Mouse (Mus musculus) layer of hippocampus, adult 18-20 months (tissue): ENCODE data around the gene Gpc1. TPM values are rescaled to one million over a fixed set of nuclear protein-coding genes. Genes with fewer than 3 reads are reported as not detected.

Experiments
- DNase-seq, 2 experiments: peaks; one replicate each; pipeline ENCODE4 v3.0.0; 2022; ENCODE audit warnings: low spot score in 2 of 2
- total RNA-seq, 2 experiments: library from RNA; stranded (reverse); gene quantifications; 2 replicates each; pipeline ENCODE4 v1.2.3; 2021

The Gpc1 gene
- total RNA-seq, 2 experiments from 2014 or later, result 136 to 139 TPM

DNA sequence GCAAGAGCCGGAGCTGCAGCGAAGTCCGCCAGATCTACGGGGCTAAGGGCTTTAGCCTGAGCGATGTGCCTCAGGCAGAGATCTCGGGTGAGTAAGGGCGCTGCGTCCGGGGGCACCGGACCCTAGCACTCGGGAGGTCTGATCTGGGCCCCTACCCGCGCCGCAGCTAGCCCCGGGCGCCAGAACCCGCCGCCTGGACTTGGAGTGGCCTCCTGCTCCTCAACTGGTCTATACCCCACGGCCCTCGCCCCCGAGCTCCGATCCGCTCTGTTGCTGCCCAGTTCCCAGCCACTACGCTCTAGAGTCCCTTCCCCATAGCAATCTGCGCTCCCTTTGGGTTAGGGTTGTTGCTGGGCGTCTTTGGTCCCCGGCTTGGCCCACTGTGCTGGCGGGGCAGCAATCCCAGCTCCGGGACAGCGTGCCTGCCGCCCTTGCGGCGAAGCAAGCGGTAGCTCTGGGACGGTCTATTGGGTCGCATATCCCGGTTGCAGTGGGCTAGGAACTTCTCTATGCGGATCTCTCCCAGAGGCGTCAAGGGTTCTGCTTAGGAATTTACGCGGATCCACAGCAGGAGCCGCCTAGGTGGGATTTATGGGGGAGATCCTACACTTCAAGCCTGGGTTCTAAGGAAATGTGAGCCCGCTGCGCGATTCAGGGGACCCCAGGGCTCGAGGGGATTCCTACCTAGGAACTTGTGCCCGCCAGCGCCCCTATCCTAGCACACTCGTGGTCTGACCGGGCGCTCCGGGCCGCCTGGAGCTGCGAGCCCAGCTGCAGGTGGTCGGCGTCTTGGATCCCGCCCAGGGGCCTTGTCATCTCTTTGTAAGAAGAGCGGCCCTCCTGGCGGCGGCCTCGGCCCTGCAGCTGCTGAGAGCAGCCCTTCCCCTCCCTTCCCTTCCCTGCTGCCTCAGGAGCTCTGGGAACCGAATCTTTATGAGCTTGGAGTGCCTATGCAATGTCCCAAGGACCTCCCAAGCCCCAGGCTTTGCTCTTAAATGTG lies 866 bp downstream of the Gpc1 start:
- peak in 1 of 2 experiments; percentile 42 for DNase-seq

DNA sequence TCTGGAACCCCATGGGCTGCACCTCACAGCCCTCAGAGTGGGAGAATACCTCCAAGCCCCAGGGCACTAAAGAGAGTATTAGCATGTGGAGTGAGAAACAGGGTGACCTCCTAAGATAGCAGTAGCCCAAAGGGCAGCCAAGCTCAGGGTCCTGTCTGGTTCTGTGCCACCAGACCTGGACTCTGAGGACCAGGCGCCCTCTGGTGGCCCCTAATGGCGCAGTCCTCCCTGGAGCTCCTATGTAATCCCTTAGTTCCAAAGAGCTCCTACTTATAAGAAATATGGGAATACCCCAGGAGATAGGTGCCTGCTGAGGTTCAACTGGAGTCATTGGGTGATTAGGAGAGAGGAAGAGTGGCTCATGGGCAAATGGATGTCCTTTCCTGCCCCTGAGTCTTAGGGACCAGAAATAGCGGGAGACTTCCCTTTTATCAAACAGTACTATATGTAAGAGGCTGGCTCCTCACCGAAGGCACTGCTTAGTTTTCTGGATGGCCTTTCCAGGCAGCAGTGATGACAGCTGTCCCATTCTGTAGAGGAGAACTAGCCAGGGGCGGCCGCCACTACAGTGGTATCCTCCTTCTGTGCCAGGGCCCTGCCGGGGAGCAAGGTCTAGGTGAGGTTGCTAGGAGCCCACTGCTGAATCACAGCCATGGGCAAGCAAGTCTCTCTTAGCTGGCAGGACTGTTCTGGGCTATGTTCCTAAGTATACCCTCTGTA lies 2.7 kb downstream of the Gpc1 start:
- peak; percentile 61 to 93 for DNase-seq

DNA sequence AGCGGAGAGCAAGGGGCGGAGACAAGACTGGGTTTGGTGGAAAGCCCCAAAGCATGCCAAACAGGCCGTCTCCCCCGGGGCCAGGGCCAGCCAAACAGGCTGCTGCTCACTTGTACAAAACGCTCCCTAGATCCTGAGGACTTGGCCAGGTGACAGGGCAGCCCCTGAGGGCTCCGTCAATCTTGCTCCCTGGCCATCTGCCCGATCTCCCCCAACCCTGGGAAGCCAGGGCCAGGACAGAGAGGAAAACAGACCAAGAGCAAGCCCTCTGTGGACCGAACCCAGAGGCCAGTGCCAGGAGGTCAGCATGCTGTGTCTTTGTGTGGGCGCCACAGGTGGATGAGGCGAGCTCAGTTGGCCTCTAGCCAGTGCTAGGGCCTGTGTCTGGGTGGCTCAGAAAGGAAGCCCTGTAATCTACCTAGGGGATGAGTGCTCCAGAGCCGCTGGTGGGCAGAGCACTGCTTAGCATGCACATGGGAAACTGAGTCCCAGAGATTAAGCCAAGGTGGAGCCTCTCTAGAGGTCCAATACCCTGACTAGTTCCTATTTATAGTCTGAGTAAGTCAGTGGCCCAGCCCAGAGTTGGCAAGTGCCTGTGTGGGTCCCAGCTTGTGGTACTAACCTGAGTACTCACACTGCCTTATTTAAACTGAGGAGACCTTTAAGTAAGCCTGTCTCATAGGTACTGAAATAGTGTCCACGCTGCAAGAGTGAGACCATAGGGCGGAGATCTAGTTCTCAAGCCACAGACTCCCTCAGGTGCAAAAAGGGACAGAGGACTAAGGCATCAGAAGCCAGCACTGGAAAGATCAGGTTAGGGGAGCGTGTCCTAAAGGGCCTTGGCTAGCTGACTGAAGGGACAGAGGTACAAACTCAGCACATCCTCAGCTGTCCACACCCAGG lies 6.7 kb downstream of the Gpc1 start:
- no peak for DNase-seq

DNA sequence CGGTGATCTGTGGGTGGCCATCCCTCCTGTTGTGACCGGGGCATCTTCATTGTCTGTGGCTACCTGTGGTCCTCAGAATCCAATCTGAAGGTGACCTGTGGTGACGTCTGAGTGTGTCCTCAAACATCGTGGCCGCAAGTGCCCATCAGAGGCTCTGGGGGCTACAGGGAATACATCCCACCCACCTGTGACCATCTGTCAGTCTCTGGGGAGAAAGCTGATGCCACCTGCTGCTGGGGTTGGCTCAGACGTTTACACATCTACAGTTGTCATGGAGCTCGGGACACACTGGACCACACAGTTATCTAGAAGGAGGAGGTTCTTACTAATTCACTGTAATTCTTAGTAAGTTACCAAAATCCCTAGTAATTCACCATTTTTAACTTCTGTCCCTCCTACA lies 7.8 kb downstream of the Gpc1 start:
- DNase-seq, result no peak

DNA sequence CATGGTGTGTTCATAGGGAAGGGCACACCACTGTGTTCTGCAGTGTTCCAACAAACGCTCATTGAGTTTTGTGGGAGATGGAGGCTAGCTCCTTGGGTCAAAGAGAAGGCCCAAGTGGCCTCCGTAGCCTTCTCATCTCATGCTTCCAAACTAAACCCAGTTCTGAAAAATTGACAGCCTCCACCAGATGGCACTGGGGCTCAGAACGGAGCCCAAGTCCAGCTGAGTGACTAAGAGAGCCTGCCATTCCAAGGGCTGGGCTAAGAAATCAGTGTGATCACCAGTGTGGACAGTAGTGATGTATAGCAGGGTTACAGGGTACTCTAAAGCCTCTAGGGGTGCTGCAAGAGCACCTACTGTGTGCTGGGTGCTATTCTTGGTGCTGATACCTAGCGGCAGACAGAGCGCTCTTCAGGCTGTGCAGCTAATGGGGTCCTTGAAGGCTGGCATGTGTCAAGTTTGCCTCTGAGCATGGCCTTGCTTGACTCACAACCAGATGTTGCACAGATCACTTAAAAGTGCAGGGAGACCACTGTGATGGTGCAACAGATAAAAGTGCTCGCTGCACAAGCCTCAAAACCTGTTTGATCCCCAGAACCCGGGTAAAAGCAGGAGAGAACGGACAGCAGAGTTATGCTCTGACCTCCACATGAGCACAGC lies 8.9 kb downstream of the Gpc1 start:
- DNase-seq, result no peak

DNA sequence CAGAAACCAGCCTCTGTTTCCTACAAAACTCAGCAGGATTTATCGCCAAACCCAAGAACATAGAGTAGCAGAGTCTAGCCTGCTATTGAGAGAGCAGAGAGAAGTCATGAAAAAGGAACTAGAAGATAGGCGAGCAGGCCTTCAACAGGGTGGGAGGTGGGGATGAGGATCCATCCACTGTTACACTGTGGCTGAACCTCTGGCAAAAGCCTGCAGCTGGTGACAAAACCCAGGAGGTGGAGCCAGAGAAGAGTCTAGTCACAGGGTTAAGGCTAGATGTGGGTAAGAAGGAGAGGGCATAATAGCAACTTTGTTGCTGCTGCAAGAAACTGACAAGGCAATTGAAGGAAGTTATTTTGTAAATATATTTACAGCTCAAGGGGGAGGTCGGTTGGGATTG lies 10.0 kb downstream of the Gpc1 start:
- no peak for DNase-seq

DNA sequence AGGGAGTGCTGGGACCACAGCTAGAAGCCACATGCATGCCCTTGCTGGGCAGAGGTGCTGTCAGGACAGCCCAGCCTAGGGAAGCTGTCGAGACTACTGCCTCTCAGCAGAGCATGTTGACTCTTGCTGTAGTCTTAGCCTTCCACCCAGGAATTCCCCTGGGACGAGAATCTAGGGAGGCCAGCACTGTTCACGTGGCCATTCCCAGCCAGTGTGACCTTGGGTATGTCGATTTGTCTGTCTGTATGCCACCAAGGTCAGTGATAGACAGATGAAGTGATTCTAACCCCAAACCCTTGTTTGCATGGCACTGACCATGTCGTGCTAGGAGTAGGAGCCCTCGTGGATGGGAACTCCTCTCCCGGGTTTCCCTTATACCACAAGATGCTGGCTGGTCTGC lies 14.4 kb downstream of the Gpc1 start:
- DNase-seq, result no peak

DNA sequence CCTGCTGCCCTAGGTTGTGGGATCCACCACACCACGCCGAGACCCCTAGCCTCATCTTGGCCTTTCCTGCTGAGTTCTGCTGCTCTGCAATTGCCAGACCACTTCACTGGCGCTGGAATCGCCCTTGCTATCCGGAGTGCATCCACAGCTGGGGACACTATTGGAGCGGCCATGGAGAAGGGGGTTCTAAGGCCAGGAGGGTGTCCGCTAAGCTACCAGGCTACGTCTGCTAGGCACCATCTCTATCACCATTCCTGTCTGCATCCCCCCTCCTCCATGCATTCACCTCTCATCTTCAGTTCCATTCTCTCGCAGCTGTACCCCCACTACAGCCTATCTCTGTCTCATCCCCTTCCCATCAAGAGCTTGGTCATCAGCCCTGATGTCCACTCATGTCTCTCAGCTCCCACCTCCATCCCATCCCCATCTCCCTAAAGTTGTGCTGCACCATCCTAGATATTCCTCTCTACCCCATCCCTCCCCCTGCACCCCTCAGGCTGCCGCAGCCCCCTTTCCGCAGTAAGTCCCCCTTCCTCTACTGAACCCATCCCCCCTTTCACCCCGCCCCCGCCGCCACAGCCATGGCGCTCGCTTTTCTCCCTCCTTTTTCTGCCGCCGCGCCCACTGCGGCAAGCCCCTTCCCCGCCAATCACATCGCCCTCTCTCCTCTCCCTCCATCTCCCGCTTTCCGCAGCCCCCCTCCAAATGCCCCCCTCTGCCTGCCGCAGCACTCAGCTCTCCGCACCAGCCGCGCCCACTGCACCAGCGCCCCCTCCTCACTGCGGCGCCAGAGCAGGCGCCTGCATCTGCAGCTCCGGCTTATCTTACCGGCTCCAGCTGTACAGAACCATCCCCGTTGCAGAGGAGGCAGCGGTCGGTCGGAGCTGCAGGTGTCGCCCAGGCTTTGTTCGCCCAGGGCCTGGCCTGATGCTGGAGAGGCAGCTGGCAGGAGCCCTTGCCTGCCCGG lies 16.7 kb downstream of the Gpc1 start:
- DNase-seq, result no peak

DNA sequence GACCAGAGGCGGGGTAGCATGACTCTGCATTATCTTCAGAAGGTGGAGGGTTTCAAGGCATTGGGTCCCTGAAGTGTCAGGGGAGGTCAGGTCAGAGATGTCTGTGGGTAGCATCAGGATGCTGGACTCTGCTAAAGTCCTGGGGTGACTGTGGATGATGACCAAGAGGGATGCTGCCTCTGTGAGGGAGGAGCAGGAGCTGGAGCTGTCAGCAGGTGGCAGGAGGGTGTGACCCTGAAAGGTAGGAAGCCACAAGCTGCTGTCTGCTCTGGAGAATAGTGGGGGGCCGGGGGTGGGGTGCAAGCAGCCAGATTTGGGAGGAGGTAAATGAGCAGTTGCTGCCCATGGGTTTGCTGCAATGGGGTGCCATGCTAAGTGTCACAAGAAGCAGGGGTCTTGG lies 18.0 kb downstream of the Gpc1 start:
- no peak for DNase-seq

DNA sequence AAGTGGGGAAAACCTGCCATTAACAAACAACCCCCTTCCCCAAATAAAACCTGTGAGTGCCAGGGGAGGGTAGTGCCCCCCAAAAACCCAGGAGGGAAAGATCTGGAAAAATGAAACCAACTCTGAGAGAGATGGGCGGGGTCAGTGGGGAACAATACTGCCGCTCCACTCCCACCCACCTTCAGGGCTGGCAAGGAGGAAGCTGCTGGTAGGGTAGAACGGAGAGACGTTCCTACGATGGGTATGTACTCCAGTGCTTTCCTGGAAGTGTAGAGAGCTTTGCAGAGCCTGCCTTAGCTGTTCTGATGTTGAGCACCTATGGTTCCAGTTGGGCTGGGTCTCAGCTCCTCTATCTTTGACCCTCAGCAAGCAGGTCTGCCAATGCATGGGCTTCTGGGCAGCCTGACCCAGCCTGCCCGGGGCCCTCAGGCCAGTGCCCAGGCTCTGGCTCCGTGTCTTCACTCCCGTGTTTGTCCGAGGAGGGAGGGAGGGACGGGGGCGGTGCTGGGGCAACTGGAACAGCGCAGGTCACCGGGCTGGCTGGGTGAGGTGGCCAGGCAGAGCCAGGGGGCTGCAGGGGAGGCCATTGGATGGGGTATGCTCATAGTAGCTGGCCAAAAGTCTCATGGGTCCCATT lies 18.6 kb downstream of the Gpc1 start:
- DNase-seq, result no peak

DNA sequence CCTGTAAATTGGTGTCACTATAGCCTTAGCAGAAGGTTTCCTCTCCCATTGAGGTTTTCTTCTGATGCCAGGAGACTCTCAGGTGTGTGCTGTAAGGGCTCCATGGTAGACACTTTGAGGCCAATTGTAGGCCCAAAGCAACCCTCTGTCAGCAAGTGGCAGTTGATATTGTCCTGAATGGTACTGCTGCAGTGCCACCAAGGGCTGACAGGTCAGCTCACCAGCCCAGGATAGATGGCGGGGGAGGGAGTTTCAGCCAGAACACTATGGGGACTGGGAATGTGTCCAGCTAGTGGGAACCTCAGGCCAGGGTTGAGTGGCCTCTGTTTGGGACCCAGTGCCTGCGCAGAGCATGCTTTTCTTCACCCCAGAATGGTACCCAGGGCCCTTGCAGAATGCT lies 21.0 kb downstream of the Gpc1 start:
- DNase-seq, result no peak

DNA sequence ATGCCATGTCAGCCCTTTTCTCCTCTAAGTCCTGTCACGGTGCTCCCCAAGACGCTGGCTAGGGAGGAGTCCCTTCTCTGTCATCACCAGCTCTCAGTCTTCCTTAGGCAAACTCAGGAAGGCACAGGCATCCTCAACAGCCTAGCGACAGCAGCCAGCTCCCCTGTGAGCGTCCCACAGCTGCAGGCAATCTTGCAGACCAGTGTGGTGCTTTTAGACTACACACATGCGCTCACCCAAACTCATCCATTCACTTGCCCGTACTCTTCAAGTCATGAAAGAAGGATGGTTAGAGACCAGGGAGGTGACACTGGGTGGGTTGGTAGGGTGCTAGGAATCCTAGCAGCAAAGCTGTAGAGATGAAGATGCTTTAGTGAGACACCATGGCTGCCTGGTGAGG lies 30.1 kb downstream of the Gpc1 start:
- no peak for DNase-seq

DNA sequence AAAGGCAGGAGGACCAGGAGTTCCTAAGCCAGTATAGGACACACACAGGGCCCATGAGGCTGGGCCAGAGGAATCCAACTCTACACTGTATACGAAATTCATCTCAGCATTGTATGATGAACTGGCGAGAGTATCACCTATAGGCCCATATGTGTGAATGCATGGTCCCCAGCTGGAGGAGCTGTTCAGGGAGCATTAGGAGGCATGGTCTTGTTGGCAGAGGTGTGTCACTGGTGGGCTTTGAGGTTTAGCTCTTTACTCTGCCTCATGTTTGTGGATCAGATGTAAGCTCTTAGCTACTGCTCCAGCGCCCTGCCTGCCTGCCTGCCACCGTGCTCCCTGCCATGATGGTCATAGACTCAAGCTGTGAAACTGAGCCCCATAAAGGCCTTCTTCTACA lies 31.8 kb downstream of the Gpc1 start:
- no peak for DNase-seq

DNA sequence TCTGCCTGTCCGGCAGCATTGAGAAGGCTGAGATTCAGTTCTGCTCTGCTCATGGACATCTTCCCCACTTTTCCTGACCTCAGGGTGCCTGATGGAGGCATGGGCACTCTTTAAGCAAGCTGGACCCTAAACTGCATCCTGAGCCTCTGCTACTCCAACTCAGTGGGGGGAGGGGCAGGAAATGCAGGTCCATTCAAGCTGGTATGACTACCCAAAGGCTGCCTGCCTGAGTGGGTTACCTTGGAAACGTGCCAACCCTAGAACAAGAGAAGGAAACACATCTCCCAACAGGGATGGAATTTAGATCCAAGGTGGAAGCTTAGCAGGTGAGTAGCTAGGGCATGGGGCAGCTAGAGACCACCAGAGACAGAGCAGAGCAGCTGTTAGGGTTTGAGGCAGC lies 34.7 kb downstream of the Gpc1 start:
- no peak for DNase-seq

DNA sequence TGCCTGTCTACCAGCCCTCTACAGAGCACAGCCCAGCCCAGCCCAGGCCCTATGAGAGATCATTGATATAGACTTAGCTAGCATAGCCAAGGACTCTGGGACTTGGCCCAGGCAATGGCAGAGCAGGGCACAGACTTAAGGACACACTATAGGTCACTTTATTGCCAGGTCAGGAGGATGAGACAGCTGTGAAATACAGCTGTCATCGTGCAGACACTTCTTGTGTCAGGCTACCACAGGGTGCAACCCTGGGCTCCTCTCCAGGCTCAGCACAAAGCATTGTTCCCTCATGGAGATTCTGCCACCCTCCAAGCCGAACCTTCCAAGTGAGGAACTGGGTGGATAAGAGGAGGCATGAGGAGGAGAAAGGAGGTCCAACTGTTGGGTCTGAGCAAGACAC lies 38.5 kb downstream of the Gpc1 start:
- no peak for DNase-seq

DNA sequence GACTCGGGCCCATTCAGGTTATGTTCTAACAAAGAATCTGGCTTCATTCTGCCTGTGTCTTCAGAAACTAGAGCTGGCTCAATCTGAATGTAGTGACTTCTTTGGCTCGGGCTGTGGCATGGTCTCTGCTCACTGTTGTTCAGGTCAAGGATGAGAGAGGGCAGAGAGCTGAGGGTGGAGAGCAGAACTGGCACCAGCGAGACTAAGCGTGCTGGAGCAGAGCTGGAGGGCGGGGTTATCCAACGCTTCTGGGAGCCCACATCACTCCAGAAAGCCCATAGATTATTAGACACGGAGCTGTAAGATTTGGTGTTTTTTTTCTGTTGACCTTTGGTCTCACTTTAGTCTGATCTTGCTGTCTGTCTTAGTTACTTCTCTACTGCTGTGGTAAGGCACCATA lies 41.2 kb downstream of the Gpc1 start:
- DNase-seq, result no peak

DNA sequence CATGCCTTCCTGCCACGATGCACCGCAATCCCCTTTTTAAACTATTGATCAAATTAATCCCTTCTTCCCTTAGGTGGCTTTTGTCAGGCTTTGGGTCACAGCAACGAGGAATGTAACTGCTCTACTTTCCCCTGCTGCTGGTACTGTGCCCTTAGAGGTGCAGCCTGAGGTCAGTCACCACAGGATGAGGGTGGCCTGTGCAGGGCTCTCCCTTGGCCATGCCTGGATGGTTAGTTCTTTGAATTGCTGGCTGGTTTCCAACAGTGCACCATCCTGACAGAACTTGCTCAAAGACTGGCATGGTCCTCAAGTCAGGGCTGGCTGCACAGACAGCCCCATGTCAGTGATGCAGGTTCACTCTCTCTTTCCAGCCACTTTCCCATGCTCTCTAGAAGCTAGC lies 42.6 kb downstream of the Gpc1 start:
- no peak for DNase-seq

DNA sequence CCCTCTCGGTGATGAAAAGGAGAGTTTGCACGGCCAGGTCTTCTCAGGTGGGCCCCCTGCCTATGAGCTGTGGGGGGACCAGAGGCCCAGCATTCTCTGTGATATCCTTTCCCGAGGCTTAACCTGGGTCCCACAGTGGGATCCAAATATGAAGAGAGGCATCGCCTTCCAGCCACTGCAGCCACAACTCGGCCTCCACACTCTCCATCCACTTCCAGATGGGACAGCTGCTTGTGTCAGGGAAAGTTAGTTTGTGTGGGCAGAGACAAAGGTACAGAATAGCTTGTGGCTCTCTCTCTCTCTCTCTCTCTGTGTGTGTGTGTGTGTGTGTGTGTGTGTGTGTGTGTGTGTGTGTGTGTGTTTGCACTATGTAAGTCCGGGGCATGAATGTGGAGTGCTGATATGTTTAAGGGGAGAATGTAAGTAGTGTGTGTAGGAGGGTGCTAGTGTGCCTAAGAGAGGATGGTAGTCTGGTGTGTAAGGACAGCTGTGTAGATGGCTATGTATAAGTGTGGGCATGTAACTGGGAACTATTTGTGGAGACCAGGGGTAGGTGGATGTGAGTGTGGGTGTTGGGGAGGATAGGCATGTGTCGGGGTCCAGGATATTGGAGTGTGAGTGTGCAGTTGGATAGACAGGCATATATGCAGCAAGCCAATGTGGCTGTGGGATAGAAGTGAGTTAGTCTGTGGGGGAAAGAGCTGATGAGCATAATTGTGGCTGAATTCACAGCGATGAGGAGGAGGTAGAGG lies 44.1 kb downstream of the Gpc1 start:
- no peak for DNase-seq
